Mouse (Mus musculus): ENCODE measurements around the gene Dph5. TPM values are rescaled to one million over a fixed set of nuclear protein-coding genes. Genes with fewer than 3 reads are reported as not detected.

Dph5 gene
- polyA plus RNA-seq, 1 experiment from 2014 or later: 21.8 TPM

GRCm38 (mm10) chr3:115940510-115940909 lies 52.9 kb downstream of the Dph5 start:
- no peak overlapping the region for H3K4me3 ChIP-seq (ENCODE audit: low read depth, low read length)
- no peak for ATAC-seq
- H3K4me2 ChIP-seq (ENCODE audit: low read length): no peak overlapping the region
- peaks cover 10% of the 10 kb centered on the region; the same call in 1 of the 2 replicates for H3K36me3 ChIP-seq (ENCODE audit: control insufficient read depth, insufficient read depth, low read length)
- no peaks in the 10 kb centered on the region for H3K9me3 ChIP-seq (replicated peaks; ENCODE audit: control insufficient read depth, low read length, poor library complexity, severe bottlenecking)
- no peak overlapping the region for H3K27ac ChIP-seq (ENCODE audit: low read length)
- no peaks in the 10 kb centered on the region for H3K4me1 ChIP-seq (ENCODE audit: control insufficient read depth, insufficient read depth, low read length)
- WGBS: 92% methylated on average over 4 of the region's 4 CpGs
- H3K9ac ChIP-seq (ENCODE audit: low read depth, low read length): no peak overlapping the region
- no peaks in the 10 kb centered on the region for H3K27me3 ChIP-seq (ENCODE audit: control insufficient read depth, insufficient read depth, low read depth, low read length)

GRCm38 (mm10) chr3:115941464-115941863 lies 53.8 kb downstream of the Dph5 start:
- H3K36me3 ChIP-seq (ENCODE audit: control insufficient read depth, insufficient read depth, low read length): peaks cover 10% of the 10 kb centered on the region; the same call in 1 of the 2 replicates
- WGBS: 98% methylated on average over 8 of the region's 8 CpGs
- ATAC-seq: no peak

GRCm38 (mm10) chr3:115944376-115944775 lies 56.7 kb downstream of the Dph5 start:
- WGBS: 89% methylated on average over 6 of the region's 6 CpGs
- Histone ChIP-seq H3K4me3 (ENCODE audit: low read depth, low read length) (no peak overlapping the region), H3K9me3 (replicated peaks; ENCODE audit: control insufficient read depth, low read length, poor library complexity, severe bottlenecking) (no peaks in the 10 kb centered on the region), H3K9ac (ENCODE audit: low read depth, low read length) (no peak overlapping the region), H3K36me3 (ENCODE audit: control insufficient read depth, insufficient read depth, low read length) (peaks cover 10% of the 10 kb centered on the region; the same call in 1 of the 2 replicates), H3K27me3 (ENCODE audit: control insufficient read depth, insufficient read depth, low read depth, low read length) (no peaks in the 10 kb centered on the region), H3K27ac (ENCODE audit: low read length) (no peak overlapping the region), H3K4me1 (ENCODE audit: control insufficient read depth, insufficient read depth, low read length) (no peaks in the 10 kb centered on the region), H3K4me2 (ENCODE audit: low read length) (no peak overlapping the region)
- ATAC-seq: no peak

More at GRCm38 (mm10) chr3:115941464-115941863, 53.8 kb downstream of the Dph5 start:
- no peak overlapping the region for H3K9ac ChIP-seq (ENCODE audit: low read depth, low read length)
- H3K4me2 ChIP-seq (ENCODE audit: low read length): no peak overlapping the region
- H3K4me1 ChIP-seq (ENCODE audit: control insufficient read depth, insufficient read depth, low read length): no peaks in the 10 kb centered on the region
- no peak overlapping the region for H3K4me3 ChIP-seq (ENCODE audit: low read depth, low read length)
- H3K9me3 ChIP-seq (replicated peaks; ENCODE audit: control insufficient read depth, low read length, poor library complexity, severe bottlenecking): no peaks in the 10 kb centered on the region
- H3K27me3 ChIP-seq (ENCODE audit: control insufficient read depth, insufficient read depth, low read depth, low read length): no peaks in the 10 kb centered on the region
- no peak overlapping the region for H3K27ac ChIP-seq (ENCODE audit: low read length)

- Histone ChIP-seq H3K4me2 (ENCODE audit: low read length) (no peak overlapping the region), H3K36me3 (ENCODE audit: control insufficient read depth, insufficient read depth, low read length) (peaks cover 10% of the 10 kb centered on the region; the same call in 1 of the 2 replicates), H3K27ac (ENCODE audit: low read length) (no peak overlapping the region), H3K27me3 (ENCODE audit: control insufficient read depth, insufficient read depth, low read depth, low read length) (no peaks in the 10 kb centered on the region), H3K9me3 (replicated peaks; ENCODE audit: control insufficient read depth, low read length, poor library complexity, severe bottlenecking) (no peaks in the 10 kb centered on the region), H3K4me1 (ENCODE audit: control insufficient read depth, insufficient read depth, low read length) (no peaks in the 10 kb centered on the region), H3K4me3 (ENCODE audit: low read depth, low read length) (no peak overlapping the region), H3K9ac (ENCODE audit: low read depth, low read length) (no peak overlapping the region)
- 96% methylated on average over 8 of the region's 8 CpGs for WGBS
- no peak for ATAC-seq
Measured at GRCm38 (mm10) chr3:115946272-115946671, 58.6 kb downstream of the Dph5 start.

GRCm38 (mm10) chr3:115949220-115949920 lies 61.7 kb downstream of the Dph5 start:
- Histone ChIP-seq H3K4me1 (ENCODE audit: control insufficient read depth, insufficient read depth, low read length) (no peaks in the 10 kb centered on the region), H3K36me3 (ENCODE audit: control insufficient read depth, insufficient read depth, low read length) (no peaks in the 10 kb centered on the region; the same call in none of the 2 replicates), H3K9me3 (replicated peaks; ENCODE audit: control insufficient read depth, low read length, poor library complexity, severe bottlenecking) (no peaks in the 10 kb centered on the region), H3K4me2 (ENCODE audit: low read length) (no peak overlapping the region), H3K4me3 (ENCODE audit: low read depth, low read length) (no peak overlapping the region), H3K9ac (ENCODE audit: low read depth, low read length) (no peak overlapping the region), H3K27me3 (ENCODE audit: control insufficient read depth, insufficient read depth, low read depth, low read length) (no peaks in the 10 kb centered on the region), H3K27ac (ENCODE audit: low read length) (0 out of 2 replicates have a peak overlapping the region, but pooled peaks have one; percentile 5)
- WGBS: 62% methylated on average over 3 of the region's 3 CpGs
- peak; percentile 62 for ATAC-seq

GRCm38 (mm10) chr3:115949921-115950877 lies 62.6 kb downstream of the Dph5 start:
- no peak overlapping the region for H3K9ac ChIP-seq (ENCODE audit: low read depth, low read length)
- H3K4me2 ChIP-seq (ENCODE audit: low read length): no peak overlapping the region
- H3K4me1 ChIP-seq (ENCODE audit: control insufficient read depth, insufficient read depth, low read length): no peaks in the 10 kb centered on the region
- H3K4me3 ChIP-seq (ENCODE audit: low read depth, low read length): no peak overlapping the region
- H3K27ac ChIP-seq (ENCODE audit: low read length): 0 out of 2 replicates have a peak overlapping the region, but pooled peaks have one; percentile 5
- 75% methylated on average over 6 of the region's 6 CpGs for WGBS
- H3K27me3 ChIP-seq (ENCODE audit: control insufficient read depth, insufficient read depth, low read depth, low read length): no peaks in the 10 kb centered on the region
- ATAC-seq: 0 out of 2 replicates have a peak, but pooled peaks have one; percentile 19
- H3K9me3 ChIP-seq (replicated peaks; ENCODE audit: control insufficient read depth, low read length, poor library complexity, severe bottlenecking): no peaks in the 10 kb centered on the region
- no peaks in the 10 kb centered on the region; the same call in 1 of the 2 replicates for H3K36me3 ChIP-seq (ENCODE audit: control insufficient read depth, insufficient read depth, low read length)

- Histone ChIP-seq H3K27ac (ENCODE audit: low read length) (no peak overlapping the region), H3K4me1 (ENCODE audit: control insufficient read depth, insufficient read depth, low read length) (no peaks in the 10 kb centered on the region), H3K9me3 (replicated peaks; ENCODE audit: control insufficient read depth, low read length, poor library complexity, severe bottlenecking) (no peaks in the 10 kb centered on the region), H3K4me2 (ENCODE audit: low read length) (no peak overlapping the region), H3K27me3 (ENCODE audit: control insufficient read depth, insufficient read depth, low read depth, low read length) (no peaks in the 10 kb centered on the region), H3K9ac (ENCODE audit: low read depth, low read length) (no peak overlapping the region), H3K4me3 (ENCODE audit: low read depth, low read length) (no peak overlapping the region), H3K36me3 (ENCODE audit: control insufficient read depth, insufficient read depth, low read length) (peaks cover 6% of the 10 kb centered on the region; the same call in 1 of the 2 replicates)
- no peak for ATAC-seq
- WGBS: 35% methylated on average over 3 of the region's 3 CpGs
Measured at GRCm38 (mm10) chr3:115951221-115951620, 63.6 kb downstream of the Dph5 start.

- no peak overlapping the region for H3K27ac ChIP-seq (ENCODE audit: low read length)
- peaks cover 12% of the 10 kb centered on the region; the same call in 1 of the 2 replicates for H3K36me3 ChIP-seq (ENCODE audit: control insufficient read depth, insufficient read depth, low read length)
- H3K27me3 ChIP-seq (ENCODE audit: control insufficient read depth, insufficient read depth, low read depth, low read length): no peaks in the 10 kb centered on the region
- ATAC-seq: no peak
- no peak overlapping the region for H3K4me3 ChIP-seq (ENCODE audit: low read depth, low read length)
- no peaks in the 10 kb centered on the region for H3K9me3 ChIP-seq (replicated peaks; ENCODE audit: control insufficient read depth, low read length, poor library complexity, severe bottlenecking)
- no peaks in the 10 kb centered on the region for H3K4me1 ChIP-seq (ENCODE audit: control insufficient read depth, insufficient read depth, low read length)
- 72% methylated on average over 4 of the region's 4 CpGs for WGBS
- no peak overlapping the region for H3K9ac ChIP-seq (ENCODE audit: low read depth, low read length)
- H3K4me2 ChIP-seq (ENCODE audit: low read length): no peak overlapping the region
Measured at GRCm38 (mm10) chr3:115952356-115952755, 64.7 kb downstream of the Dph5 start.

Data from midbrain, embryonic 16.5 days (tissue).